Mouse (Mus musculus): Measurements from ENCODE around the gene Mis12. TPM values are rescaled to one million over a fixed set of nuclear protein-coding genes. Genes with fewer than 3 reads are reported as not detected.
A peak's percentile ranks its signal among the peaks of the same experiment; 100 is the strongest.

The Mis12 gene
- polyA plus RNA-seq, 1 experiment: 15.2 TPM

GRCm38 (mm10) chr11:71039526-71040298 lies 20.3 kb downstream of the Mis12 start:
- DNase-seq: no peak
- WGBS: 94% methylated on average over 5 of the region's 5 CpGs
- TF ChIP-seq CTCF (IDR thresholded peaks at IDR 0.05; ENCODE audit: borderline replicate concordance, insufficient read depth, low read depth, low read length) (no peak), POLR2A (IDR thresholded peaks at IDR 0.05; ENCODE audit: borderline replicate concordance, insufficient read depth, low read length) (no peak)
- Histone ChIP-seq H3K4me1 (ENCODE audit: control insufficient read depth, insufficient read depth, low read length) (no peaks in the 10 kb centered on the region), H3K4me3 (replicated peaks; ENCODE audit: insufficient read depth, low read depth, low read length) (no peak overlapping the region), H3K27me3 (ENCODE audit: control insufficient read depth, insufficient read depth, low read length) (no peaks in the 10 kb centered on the region; the same call in 1 of the 2 replicates), H3K27ac (ENCODE audit: insufficient read depth, low read length) (no peak overlapping the region)

DNA sequence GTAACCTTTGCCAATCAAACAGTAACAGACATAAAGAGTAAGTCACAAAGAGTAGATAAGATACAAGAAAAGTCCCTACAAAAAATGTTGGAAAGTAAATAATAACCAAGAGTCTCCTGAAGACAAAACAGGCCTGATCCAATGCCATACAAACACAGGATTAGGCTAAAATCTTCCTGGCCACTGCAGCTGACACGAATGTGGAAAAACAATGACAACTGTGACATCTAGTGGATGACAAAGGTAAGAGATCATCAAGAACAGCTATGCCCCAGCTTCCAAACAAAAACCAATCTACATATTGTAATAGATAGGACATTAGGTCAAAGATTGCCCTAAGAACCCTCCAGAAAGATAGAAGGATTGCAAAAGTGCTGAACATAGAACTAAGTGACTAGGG lies 33.1 kb downstream of the Mis12 start:
- Histone ChIP-seq H3K27ac (ENCODE audit: insufficient read depth, low read length) (no peak overlapping the region), H3K4me1 (ENCODE audit: control insufficient read depth, insufficient read depth, low read length) (no peaks in the 10 kb centered on the region), H3K27me3 (ENCODE audit: control insufficient read depth, insufficient read depth, low read length) (no peaks in the 10 kb centered on the region; the same call in 1 of the 2 replicates), H3K4me3 (replicated peaks; ENCODE audit: insufficient read depth, low read depth, low read length) (no peak overlapping the region)
- TF ChIP-seq CTCF (IDR thresholded peaks at IDR 0.05; ENCODE audit: borderline replicate concordance, insufficient read depth, low read depth, low read length) (no peak), POLR2A (IDR thresholded peaks at IDR 0.05; ENCODE audit: borderline replicate concordance, insufficient read depth, low read length) (no peak)
- 5% methylated on average over 1 of the region's 1 CpGs for WGBS
- DNase-seq: peak in 1 of 2 experiments; percentile 26

GRCm38 (mm10) chr11:71076342-71076741 lies 56.9 kb downstream of the Mis12 start:
- H3K27ac ChIP-seq (ENCODE audit: insufficient read depth, low read length): no peak overlapping the region
- WGBS: 64% methylated on average over 1 of the region's 1 CpGs
- TF ChIP-seq CTCF (IDR thresholded peaks at IDR 0.05; ENCODE audit: borderline replicate concordance, insufficient read depth, low read depth, low read length) (no peak), POLR2A (IDR thresholded peaks at IDR 0.05; ENCODE audit: borderline replicate concordance, insufficient read depth, low read length) (no peak)
- no peaks in the 10 kb centered on the region for H3K4me1 ChIP-seq (ENCODE audit: control insufficient read depth, insufficient read depth, low read length)
- no peak for DNase-seq
- H3K4me3 ChIP-seq (replicated peaks; ENCODE audit: insufficient read depth, low read depth, low read length): no peak overlapping the region
- no peaks in the 10 kb centered on the region for H3K27me3 ChIP-seq (ENCODE audit: control insufficient read depth, insufficient read depth, low read length)

Other genes with a start within 250 kb of the Mis12 start
- 0.10 TPM in 1 of 2 replicates, not detected in the other for gene Scimp, start 207.0 kb upstream of the Mis12 start, polyA plus RNA-seq (2012; rRNA removed)
- 35.4 and 35.9 TPM in 2 replicates for gene Rabep1, start 174.8 kb upstream of the Mis12 start, polyA plus RNA-seq (2012; rRNA removed)
- 79.1 and 80.8 TPM in 2 replicates for gene Nup88, start 49.6 kb upstream of the Mis12 start, polyA plus RNA-seq (2012; rRNA removed)
- 56.9 and 58.1 TPM in 2 replicates for gene Rpain, start 49.4 kb upstream of the Mis12 start, polyA plus RNA-seq (2012; rRNA removed)
- 102 and 107 TPM in 2 replicates for gene C1qbp, start 36.6 kb upstream of the Mis12 start, polyA plus RNA-seq (2012; rRNA removed)
- 22.1 and 25.5 TPM in 2 replicates for gene Dhx33, start 15.2 kb upstream of the Mis12 start, polyA plus RNA-seq (2012; rRNA removed)
- 16.9 and 17.3 TPM in 2 replicates for gene Derl2, start 230 bp downstream of the Mis12 start, polyA plus RNA-seq (2012; rRNA removed)
- gene 6330403K07Rik, start 13.9 kb downstream of the Mis12 start, polyA plus RNA-seq (2012; rRNA removed): 161 and 184 TPM in 2 replicates
- gene Nlrp1a, start 125.1 kb downstream of the Mis12 start, polyA plus RNA-seq (2012; rRNA removed): not detected in 2 replicates
- gene Nlrp1b, start 211.1 kb downstream of the Mis12 start, polyA plus RNA-seq (2012; rRNA removed): 0.13 and 0.24 TPM in 2 replicates

Measured in cerebellum, adult 2 months (tissue).